Mouse (Mus musculus) myocyte (in vitro differentiated cells): Measurements from ENCODE around the gene Defb47. TPM values are rescaled to one million over a fixed set of nuclear protein-coding genes. Genes with fewer than 3 reads are reported as not detected.
A peak's percentile ranks its signal among the peaks of the same experiment; 100 is the strongest.

Experiments used
- H3K27me3 ChIP-seq: one replicate; pipeline ENCODE4 v1.6.1; 2011; ENCODE audit not compliant: control insufficient read depth, insufficient read depth, insufficient read length
- H3K36me3 ChIP-seq: one replicate; pipeline ENCODE4 v1.6.1; 2011; ENCODE audit not compliant: control insufficient read depth, insufficient read depth
- H3K4me2 ChIP-seq: one replicate; pipeline ENCODE4 v1.6.1; 2011; ENCODE audit warnings: low read depth, control low read depth
- H3K4me3 ChIP-seq: one replicate; pipeline ENCODE4 v1.5.1; 2011; ENCODE audit warnings: mild to moderate bottlenecking, control low read depth, moderate library complexity
- H3K79me2 ChIP-seq: one replicate; pipeline ENCODE4 v1.6.1; 2011; ENCODE audit not compliant: control insufficient read depth, insufficient read depth
- H3ac ChIP-seq: one replicate; pipeline ENCODE4 v1.6.1; 2011; ENCODE audit not compliant: control insufficient read depth, insufficient read length
- CEBPB ChIP-seq: IDR thresholded peaks from 2 replicates; pipeline ENCODE4 v1.6.1; 2011; ENCODE audit warnings: mild to moderate bottlenecking, moderate library complexity; ENCODE audit not compliant: poor library complexity, insufficient read depth, severe bottlenecking
- E2F4 ChIP-seq: IDR thresholded peaks from one replicate; pipeline ENCODE4 v1.6.1; 2011; ENCODE audit warnings: mild to moderate bottlenecking, control low read depth, moderate library complexity; ENCODE audit not compliant: insufficient read depth
- MAX ChIP-seq: IDR thresholded peaks from one replicate; pipeline ENCODE4 v1.6.1; 2011; ENCODE audit warnings: low read depth, mild to moderate bottlenecking, control low read depth
- MYOD1 ChIP-seq, 3 experiments: IDR thresholded peaks; one replicate each; pipeline ENCODE4 v1.6.1; 2011; ENCODE audit warnings: control low read depth in 2 of 3, low read depth in 2 of 3, mild to moderate bottlenecking in 2 of 3, moderate library complexity in 1 of 3; ENCODE audit not compliant: insufficient read length in 2 of 3, control insufficient read depth in 1 of 3
- MYOG ChIP-seq, 3 experiments: IDR thresholded peaks; one replicate each; pipeline ENCODE4 v1.6.1; 2011; ENCODE audit warnings: control low read depth in 2 of 3, low read depth in 2 of 3, mild to moderate bottlenecking in 2 of 3; ENCODE audit not compliant: insufficient read length in 2 of 3, control insufficient read depth in 1 of 3, insufficient read depth in 1 of 3
- POLR2A ChIP-seq: IDR thresholded peaks from one replicate; pipeline ENCODE4 v1.6.1; 2011; ENCODE audit warnings: low read depth, mild to moderate bottlenecking, control low read depth, moderate library complexity; ENCODE audit not compliant: insufficient read length
- POLR2AphosphoS2 ChIP-seq: IDR thresholded peaks from one replicate; pipeline ENCODE4 v1.6.1; 2011; ENCODE audit warnings: low read depth, control low read depth; ENCODE audit not compliant: insufficient read length
- REST ChIP-seq: IDR thresholded peaks from one replicate; pipeline ENCODE4 v1.6.1; 2011; ENCODE audit warnings: mild to moderate bottlenecking, control low read depth, moderate library complexity; ENCODE audit not compliant: insufficient read depth, insufficient read length
- SRF ChIP-seq: IDR thresholded peaks from one replicate; pipeline ENCODE4 v1.6.1; 2011; ENCODE audit warnings: low read depth; ENCODE audit not compliant: control insufficient read depth, insufficient read length
- TCF12 ChIP-seq: IDR thresholded peaks from one replicate; pipeline ENCODE4 v1.6.1; 2011; ENCODE audit warnings: mild to moderate bottlenecking, control low read depth; ENCODE audit not compliant: poor library complexity, insufficient read depth, severe bottlenecking
- TCF3 ChIP-seq: IDR thresholded peaks from one replicate; pipeline ENCODE4 v1.6.1; 2011; ENCODE audit warnings: low read depth, control low read depth; ENCODE audit not compliant: insufficient read length
- USF1 ChIP-seq: IDR thresholded peaks from one replicate; pipeline ENCODE4 v1.6.1; 2011; ENCODE audit warnings: low read depth, mild to moderate bottlenecking, control low read depth, moderate library complexity
- polyA plus RNA-seq: library from polyadenylated mRNA; unstranded; fragments of >200 nt; fragmentation: generic; extraction: Trizol; gene quantifications from one replicate; pipeline ENCODE4 v1.2.1, GENCODE M21; 2012; ENCODE audit warnings: missing spikeins

Defb47 gene
- polyA plus RNA-seq, 1 experiment = 0.26 TPM

GRCm38 (mm10) chr14:62998977-62999376, 1.1 kb downstream of the Defb47 start:
- no peak overlapping the region for H3K4me3 ChIP-seq
- no peaks in the 10 kb centered on the region for H3K27me3 ChIP-seq
- TF ChIP-seq POLR2AphosphoS2 = no peak
- TF ChIP-seq MYOD1 (IDR thresholded peaks at IDR 0.05; ENCODE audit: control insufficient read depth in 1 of 3, insufficient read length in 2 of 3, low read depth in 2 of 3) = no peak
- no peak for TF ChIP-seq REST
- no peak for TF ChIP-seq TCF3
- no peak for TF ChIP-seq MAX
- TF ChIP-seq TCF12 = no peak
- no peak for TF ChIP-seq CEBPB
- TF ChIP-seq USF1 = no peak
- TF ChIP-seq POLR2A = no peak
- no peak for TF ChIP-seq MYOG (IDR thresholded peaks at IDR 0.05; ENCODE audit: control insufficient read depth in 1 of 3, insufficient read depth in 1 of 3, insufficient read length in 2 of 3, low read depth in 2 of 3)
- TF ChIP-seq SRF = no peak
- TF ChIP-seq E2F4 = no peak
- H3ac ChIP-seq = no peak overlapping the region
- no peaks in the 10 kb centered on the region for H3K79me2 ChIP-seq
- no peak overlapping the region for H3K4me2 ChIP-seq
- H3K36me3 ChIP-seq = no peaks in the 10 kb centered on the region

- H3K36me3 ChIP-seq = no peaks in the 10 kb centered on the region
- TF ChIP-seq CEBPB (no peak), POLR2AphosphoS2 (no peak), E2F4 (no peak), MYOD1 (IDR thresholded peaks at IDR 0.05; ENCODE audit: control insufficient read depth in 1 of 3, insufficient read length in 2 of 3, low read depth in 2 of 3) (no peak), SRF (no peak), TCF3 (no peak), TCF12 (no peak), REST (no peak), USF1 (no peak), POLR2A (no peak), MYOG (IDR thresholded peaks at IDR 0.05; ENCODE audit: control insufficient read depth in 1 of 3, insufficient read depth in 1 of 3, insufficient read length in 2 of 3, low read depth in 2 of 3) (no peak), MAX (no peak)
- H3K27me3 ChIP-seq = no peaks in the 10 kb centered on the region
- no peak overlapping the region for H3ac ChIP-seq
- no peak overlapping the region for H3K4me2 ChIP-seq
- H3K79me2 ChIP-seq = no peaks in the 10 kb centered on the region
- no peak overlapping the region for H3K4me3 ChIP-seq
Measured at GRCm38 (mm10) chr14:63002588-63002987, 4.7 kb downstream of the Defb47 start.

GRCm38 (mm10) chr14:63011471-63011870, 13.6 kb downstream of the Defb47 start, which contains the start of gene Defb43:
TSS of gene Defb43 (plus strand) at chr14:63011771.
- Histone ChIP-seq H3ac (no peak within 1 kb of the TSS), H3K36me3 (no peaks in the 10 kb centered on the region), H3K4me2 (no peak within 1 kb of the TSS), H3K4me3 (no peak within 1 kb of the TSS), H3K79me2 (no peaks in the 10 kb centered on the region), H3K27me3 (no peaks in the 10 kb centered on the region)
- TF ChIP-seq POLR2AphosphoS2 = no peak
- no peak for TF ChIP-seq SRF
- no peak for TF ChIP-seq POLR2A

GRCm38 (mm10) chr14:63013082-63013481, 15.2 kb downstream of the Defb47 start:
- TF ChIP-seq CEBPB (peak; percentile 83), USF1 (no peak), MYOD1 (IDR thresholded peaks at IDR 0.05; ENCODE audit: control insufficient read depth in 1 of 3, insufficient read length in 2 of 3, low read depth in 2 of 3) (no peak)
- no peaks in the 10 kb centered on the region for H3K36me3 ChIP-seq
- no peak overlapping the region for H3K4me3 ChIP-seq
- H3K27me3 ChIP-seq = no peaks in the 10 kb centered on the region
- H3ac ChIP-seq = no peak overlapping the region
- H3K79me2 ChIP-seq = no peaks in the 10 kb centered on the region
- H3K4me2 ChIP-seq = no peak overlapping the region

DNA sequence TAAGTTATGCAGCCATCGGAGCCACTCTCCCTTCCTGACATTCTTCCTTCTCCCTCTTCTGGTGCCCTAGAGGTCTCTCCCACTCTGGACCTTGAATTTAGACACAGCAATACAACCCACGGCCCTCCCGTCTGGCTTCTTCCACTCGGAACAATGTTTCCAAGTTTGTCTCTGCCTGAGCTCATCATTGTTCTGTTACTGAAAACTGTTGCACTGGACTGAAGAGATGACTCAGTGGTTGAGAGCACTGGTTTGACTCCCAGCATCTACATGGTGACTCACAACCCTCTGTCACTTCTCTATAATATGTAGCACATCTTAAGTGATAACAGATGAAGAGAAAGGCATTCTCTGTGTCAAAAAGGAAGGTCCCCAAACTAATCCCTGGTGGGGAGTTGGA, 16.8 kb downstream of the Defb47 start:
- no peaks in the 10 kb centered on the region for H3K79me2 ChIP-seq
- H3K4me3 ChIP-seq = no peak overlapping the region
- TF ChIP-seq REST (no peak), MYOG (IDR thresholded peaks at IDR 0.05; ENCODE audit: control insufficient read depth in 1 of 3, insufficient read depth in 1 of 3, insufficient read length in 2 of 3, low read depth in 2 of 3) (no peak), E2F4 (no peak), POLR2AphosphoS2 (no peak), MYOD1 (IDR thresholded peaks at IDR 0.05; ENCODE audit: control insufficient read depth in 1 of 3, insufficient read length in 2 of 3, low read depth in 2 of 3) (no peak), TCF12 (no peak), CEBPB (no peak), POLR2A (no peak), MAX (no peak), USF1 (no peak), TCF3 (no peak), SRF (no peak)
- no peaks in the 10 kb centered on the region for H3K27me3 ChIP-seq
- H3K36me3 ChIP-seq = no peaks in the 10 kb centered on the region
- no peak overlapping the region for H3ac ChIP-seq
- peak overlapping the region; percentile 63 for H3K4me2 ChIP-seq
